Mouse (Mus musculus) B cell, adult 67 days (primary cell): ENCODE results near the gene Calr3. TPM values are rescaled to one million over a fixed set of nuclear protein-coding genes. Genes with fewer than 3 reads are reported as not detected.

Experiments used
- total RNA-seq, 2 experiments: library from RNA; stranded (reverse); gene quantifications; 4 replicates each; pipeline ENCODE4 v1.2.4; 2023

The Calr3 gene
- under 1 TPM; 0.42 to 0.49 TPM for total RNA-seq

GRCm38 (mm10) chr8:72443338-72443993, at the start of gene Calr3, which contains the start of gene 1700030K09Rik:
Calr3 (minus strand) TSS chr8:72443870.
1700030K09Rik (plus strand) TSS chr8:72443880.

GRCm38 (mm10) chr8:72491680-72492621, 48.3 kb upstream of the Calr3 start, which contains the start of gene Slc35e1:
Slc35e1 (minus strand) TSS chr8:72492614.

GRCm38 (mm10) chr8:72474826-72475546, 31.3 kb upstream of the Calr3 start, which contains the start of gene Cherp:
Cherp (minus strand) TSS chr8:72475226.

GRCm38 (mm10) chr8:72421362-72422335, 22.0 kb downstream of the Calr3 start, which contains the start of gene Eps15l1:
Eps15l1 (minus strand) TSS chr8:72421460.

Other genes starting within 250 kb of the Calr3 start
- not detected for gene Cib3, start 231.0 kb downstream of the Calr3 start, total RNA-seq
- not detected for gene Gm11034, start 230.2 kb downstream of the Calr3 start, total RNA-seq
- 10 to 100 TPM; 69.0 to 86.6 TPM for gene Fam32a, start 224.1 kb downstream of the Calr3 start, total RNA-seq
- gene Ap1m1, start 203.9 kb downstream of the Calr3 start, total RNA-seq = 100 to 1,000 TPM; 204 to 217 TPM
- gene Gm10282, start 138.6 kb downstream of the Calr3 start, total RNA-seq = 10 to 100 TPM; 15.6 to 16.1 TPM
- 1,000 to 10,000 TPM; 1,584 to 2,812 TPM for gene Klf2, start 124.8 kb downstream of the Calr3 start, total RNA-seq
- gene Eps15l1, start 22.4 kb downstream of the Calr3 start, total RNA-seq = 100 to 1,000 TPM; 105 to 107 TPM
- 10 to 100 TPM; 41.9 to 45.0 TPM for gene 1700030K09Rik, start within 50 bp of the Calr3 start, total RNA-seq
- gene Cherp, start 31.4 kb upstream of the Calr3 start, total RNA-seq = 100 to 1,000 TPM; 119 to 140 TPM
- gene Slc35e1, start 48.7 kb upstream of the Calr3 start, total RNA-seq = 10 to 100 TPM; 73.0 to 73.1 TPM
- 10 to 100 TPM; 17.2 to 20.0 TPM for gene Med26, start 104.4 kb upstream of the Calr3 start, total RNA-seq
- 100 to 1,000 TPM; 154 to 168 TPM for gene Smim7, start 127.2 kb upstream of the Calr3 start, total RNA-seq
- gene Tmem38a, start 128.2 kb upstream of the Calr3 start, total RNA-seq = 1 to 10 TPM; 1.5 to 3.1 TPM
- gene Nwd1, start 202.8 kb upstream of the Calr3 start, total RNA-seq = under 1 TPM in 1 of 2 experiments, not detected in 1; 0.06 TPM